Mouse (Mus musculus) telencephalon, adult 2 months (tissue): ENCODE results near the gene Ctbp1.

ENCODE experiments used
- DNase-seq: peaks from one replicate; pipeline ENCODE4 v3.0.0-alpha.2; 2011; ENCODE audit warnings: low read depth, low spot score

Ctbp1 gene

GRCm38 (mm10) chr5:33274953-33275454, at the start of gene Ctbp1:
TSS of gene Ctbp1 (minus strand) at chr5:33274994.
- peak; percentile 93 for DNase-seq

GRCm38 (mm10) chr5:33324491-33324890, 49.7 kb upstream of the Ctbp1 start:
- no peak for DNase-seq

- DNase-seq = no peak
Measured at GRCm38 (mm10) chr5:33312192-33312591, 37.4 kb upstream of the Ctbp1 start.

- DNase-seq = no peak
Measured at GRCm38 (mm10) chr5:33310704-33311462, 36.1 kb upstream of the Ctbp1 start.

GRCm38 (mm10) chr5:33301801-33302200, 27.0 kb upstream of the Ctbp1 start:
- no peak for DNase-seq

GRCm38 (mm10) chr5:33297164-33297563, 22.4 kb upstream of the Ctbp1 start:
- DNase-seq = no peak

- DNase-seq = no peak
Measured at GRCm38 (mm10) chr5:33293796-33294430, 19.1 kb upstream of the Ctbp1 start.

GRCm38 (mm10) chr5:33283951-33284350, 9.2 kb upstream of the Ctbp1 start:
- DNase-seq = no peak

GRCm38 (mm10) chr5:33281428-33281827, 6.6 kb upstream of the Ctbp1 start:
- DNase-seq = no peak

- no peak for DNase-seq
Measured at GRCm38 (mm10) chr5:33278950-33279349, 4.2 kb upstream of the Ctbp1 start.

GRCm38 (mm10) chr5:33277286-33277685, 2.5 kb upstream of the Ctbp1 start:
- DNase-seq = no peak

GRCm38 (mm10) chr5:33275754-33276153, 960 bp upstream of the Ctbp1 start:
- no peak for DNase-seq

- DNase-seq = peak; percentile 81
Measured at GRCm38 (mm10) chr5:33274085-33274952, 475 bp downstream of the Ctbp1 start.

- DNase-seq = no peak
Measured at GRCm38 (mm10) chr5:33273777-33274084, 1.1 kb downstream of the Ctbp1 start.

- no peak for DNase-seq
Measured at GRCm38 (mm10) chr5:33272845-33273776, 1.7 kb downstream of the Ctbp1 start.

GRCm38 (mm10) chr5:33272146-33272545, 2.6 kb downstream of the Ctbp1 start:
- no peak for DNase-seq

- DNase-seq = peak; percentile 54
Measured at GRCm38 (mm10) chr5:33270568-33270967, 4.2 kb downstream of the Ctbp1 start.

GRCm38 (mm10) chr5:33254416-33254815, 20.4 kb downstream of the Ctbp1 start:
- no peak for DNase-seq

- DNase-seq = no peak
Measured at GRCm38 (mm10) chr5:33248186-33248585, 26.6 kb downstream of the Ctbp1 start.

GRCm38 (mm10) chr5:33247387-33247786, 27.4 kb downstream of the Ctbp1 start:
- DNase-seq = no peak

GRCm38 (mm10) chr5:33245701-33246100, 29.1 kb downstream of the Ctbp1 start:
- no peak for DNase-seq
